Mouse (Mus musculus) midbrain, embryonic 10.5 days (tissue): ENCODE measurements around the gene Shld2. TPM values are rescaled to one million over a fixed set of nuclear protein-coding genes. Genes with fewer than 3 reads are reported as not detected.
A peak's percentile ranks its signal among the peaks of the same experiment; 100 is the strongest.

Experiments used
- DNase-seq: peaks from one replicate; pipeline ENCODE4 v3.0.0-alpha.2; 2017; ENCODE audit warnings: low spot score
- H3K27ac ChIP-seq: fragments of 300-500 bp; sonication (generic); replicated peaks from 2 replicates; pipeline ENCODE4 v1.5.1; 2016; ENCODE audit warnings: mild to moderate bottlenecking
- H3K27me3 ChIP-seq: fragments of 300-500 bp; sonication (generic); 2 replicates; pipeline ENCODE4 v1.6.1; 2016; ENCODE audit warnings: low read depth, mild to moderate bottlenecking; ENCODE audit not compliant: poor library complexity, severe bottlenecking
- H3K36me3 ChIP-seq: fragments of 300-500 bp; sonication (generic); 2 replicates; pipeline ENCODE4 v1.6.1; 2016; ENCODE audit warnings: mild to moderate bottlenecking, moderate library complexity
- H3K4me1 ChIP-seq: fragments of 300-500 bp; sonication (generic); 2 replicates; pipeline ENCODE4 v1.6.1; 2016
- H3K4me3 ChIP-seq: fragments of 300-500 bp; sonication (generic); 2 replicates; pipeline ENCODE4 v1.5.1; 2016; ENCODE audit warnings: mild to moderate bottlenecking, moderate library complexity
- H3K9me3 ChIP-seq: fragments of 300-500 bp; sonication (generic); replicated peaks from 2 replicates; pipeline ENCODE4 v1.6.1; 2016; ENCODE audit warnings: mild to moderate bottlenecking
- WGBS: fragments of 180-500 bp; shearing (Covaris S2); methylation state at CpG from one replicate; pipeline ENCODE4 v1.1.7; 2016; 5-methylcytosine and 5-hydroxymethylcytosine counted together
- polyA plus RNA-seq: library from polyadenylated mRNA; unstranded; fragments of >200 nt; fragmentation: Nextera tagmentation; extraction: Ambion mirVana; gene quantifications from 2 replicates; pipeline ENCODE4 v1.2.1, GENCODE M21; 2016

Shld2 gene
- 6.6 and 7.1 TPM in 2 replicates for polyA plus RNA-seq

DNA sequence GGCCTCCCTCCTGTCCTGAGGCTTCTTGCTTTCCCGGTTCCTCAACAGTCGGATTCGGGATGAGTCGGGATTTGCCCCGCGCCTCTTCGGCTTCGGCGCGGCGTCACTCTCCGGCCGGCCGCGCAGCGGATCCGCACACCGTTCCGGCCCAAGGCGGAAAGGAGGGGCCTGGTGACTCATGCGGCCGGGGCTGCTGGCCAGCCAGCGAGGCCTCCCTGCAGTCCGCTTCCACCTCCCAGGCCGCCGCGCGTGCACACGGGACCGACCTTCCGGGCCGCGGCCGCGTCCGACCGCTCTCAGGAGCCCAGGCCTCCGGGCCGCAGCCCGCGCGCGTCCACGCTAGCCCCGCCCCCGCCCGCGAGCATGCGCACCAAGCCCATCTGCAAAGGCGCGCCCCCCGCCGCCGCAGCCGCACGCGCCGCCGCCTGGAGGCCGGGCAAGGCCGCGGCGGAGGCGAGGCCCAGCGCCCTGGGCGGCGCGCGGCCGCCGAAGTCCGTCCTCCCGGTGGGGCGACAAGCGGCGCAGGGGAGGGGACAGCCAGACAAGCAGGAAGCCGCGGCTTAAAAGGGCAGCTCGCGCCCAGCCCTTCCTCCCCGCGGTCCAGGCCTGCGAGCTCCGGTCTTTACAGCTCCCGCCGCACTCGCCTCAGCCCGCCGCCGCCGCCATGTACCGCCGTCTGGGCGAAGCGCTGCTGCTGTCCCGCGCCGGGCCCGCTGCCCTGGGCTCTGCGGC lies at the start of gene Shld2, which contains the start of gene Glud1:
TSS of gene Shld2 (minus strand) at position 260 of the 732 bp plus-strand sequence.
TSS of gene Glud1 (plus strand) at position 494 of the 732 bp plus-strand sequence.
- under 1% methylated on average over 98 of the region's 100 CpGs for WGBS

DNA sequence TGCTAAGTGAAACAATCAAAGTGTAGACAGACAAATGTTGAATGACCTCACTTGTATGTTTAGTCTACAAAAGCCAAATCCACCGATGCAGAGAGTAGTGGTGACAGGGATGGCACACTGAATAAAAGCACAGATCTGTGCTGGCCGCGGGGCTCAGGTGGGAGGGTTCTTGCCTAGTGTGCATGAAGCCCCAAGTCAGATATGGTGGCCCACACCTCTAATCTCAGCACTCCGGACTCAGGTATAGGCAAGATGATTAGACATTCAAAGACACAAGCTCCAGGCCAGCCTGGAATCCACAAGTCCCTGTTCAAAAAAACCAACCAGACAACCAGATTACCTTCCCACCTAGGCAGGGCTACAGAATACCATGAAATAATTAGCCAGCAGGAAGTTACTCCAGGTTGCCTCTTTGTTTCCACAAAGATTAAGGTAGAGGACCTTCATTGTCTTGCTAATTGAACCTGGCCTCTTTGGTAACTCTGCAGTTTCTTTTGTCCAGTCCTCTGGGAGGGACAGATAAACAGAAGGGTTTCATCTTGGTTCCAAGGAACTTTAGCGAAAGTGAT lies 49.5 kb upstream of the Shld2 start:
- H3K4me1 ChIP-seq: peaks cover 22% of the 10 kb centered on the region
- no peaks in the 10 kb centered on the region for H3K36me3 ChIP-seq
- H3K9me3 ChIP-seq: no peaks in the 10 kb centered on the region
- 39% methylated on average over 5 of the region's 5 CpGs for WGBS
- DNase-seq: no peak
- no peak overlapping the region for H3K27ac ChIP-seq
- H3K27me3 ChIP-seq: peaks cover 15% of the 10 kb centered on the region
- no peak overlapping the region for H3K4me3 ChIP-seq

More for the DNA sequence above, at the start of gene Shld2, which contains the start of gene Glud1:
- H3K4me1 ChIP-seq: peaks cover 37% of the 10 kb centered on the region
- H3K9me3 ChIP-seq: no peaks in the 10 kb centered on the region
- H3K36me3 ChIP-seq: peaks cover 4% of the 10 kb centered on the region
- peak; percentile 96 for DNase-seq
- peak within 1 kb of the TSS; percentile 99 for H3K27ac ChIP-seq
- no peaks in the 10 kb centered on the region for H3K27me3 ChIP-seq
- peak within 1 kb of the TSS; percentile 95 for H3K4me3 ChIP-seq

DNA sequence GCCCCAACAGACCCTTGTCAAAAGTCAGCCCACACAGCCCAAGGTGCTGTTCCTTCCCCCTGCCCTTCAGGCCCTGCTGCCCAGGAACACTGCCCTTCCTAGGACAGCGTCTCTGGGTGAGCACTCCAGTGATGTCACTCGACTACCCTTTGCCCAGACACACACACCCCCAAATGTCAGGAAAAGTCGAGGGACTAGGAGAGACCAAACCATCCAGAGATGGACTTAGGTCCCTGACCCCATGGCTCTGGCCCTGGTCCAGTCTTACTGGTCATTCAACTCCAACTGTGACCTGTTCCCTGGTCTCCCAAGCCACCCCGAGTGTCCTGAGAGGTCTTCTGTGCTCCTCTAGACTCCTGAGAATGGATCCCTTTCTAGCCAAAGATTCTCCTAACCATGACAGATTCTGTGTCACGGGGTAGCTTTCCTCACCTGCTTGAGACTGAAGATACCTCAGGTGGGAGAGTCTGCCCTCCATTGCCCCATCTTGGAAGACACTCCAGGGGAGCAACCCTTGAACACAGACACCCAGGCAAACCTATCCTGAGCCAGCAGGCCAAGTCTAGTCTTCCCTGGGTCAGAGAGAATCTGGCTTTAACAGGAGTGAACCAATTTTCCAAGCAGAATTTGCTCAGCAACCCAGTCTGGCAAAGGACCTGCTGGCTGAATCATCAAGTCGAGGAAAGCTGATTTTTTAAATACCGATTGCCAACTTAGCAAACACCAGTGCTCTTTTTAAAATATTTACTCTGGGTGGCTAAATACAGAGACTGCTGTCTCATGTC lies 47.6 kb upstream of the Shld2 start:
- Histone ChIP-seq H3K9me3 (no peaks in the 10 kb centered on the region), H3K27me3 (peaks cover 8% of the 10 kb centered on the region), H3K36me3 (no peaks in the 10 kb centered on the region), H3K4me3 (no peak overlapping the region), H3K27ac (no peak overlapping the region), H3K4me1 (peaks cover 11% of the 10 kb centered on the region)
- 85% methylated on average over 7 of the region's 7 CpGs for WGBS
- DNase-seq: no peak

DNA sequence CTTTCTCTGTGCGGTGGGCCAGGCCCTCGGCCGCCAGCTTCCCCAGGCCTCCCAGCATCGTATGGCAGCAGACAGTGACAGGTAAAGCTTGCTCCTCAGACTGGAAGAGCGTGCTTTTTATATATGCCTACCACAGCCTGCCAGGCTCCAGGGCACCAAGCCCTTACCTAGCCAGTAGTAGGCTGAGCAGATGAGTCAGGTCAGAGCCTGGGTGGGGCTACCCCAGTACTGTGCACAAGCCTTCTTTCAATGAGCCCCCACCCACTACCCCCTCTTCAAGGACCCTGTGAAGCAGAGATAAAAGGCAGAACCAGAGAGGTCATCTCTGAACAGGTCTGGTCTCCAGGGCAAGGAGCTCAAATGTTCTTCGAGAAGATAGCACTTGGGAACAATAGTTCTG lies 45.0 kb upstream of the Shld2 start, which contains the start of gene Fam25c:
TSS of gene Fam25c (minus strand) at position 133 of the 400 bp plus-strand sequence.
- H3K9me3 ChIP-seq: no peaks in the 10 kb centered on the region
- no peak within 1 kb of the TSS for H3K4me3 ChIP-seq
- DNase-seq: no peak
- no peaks in the 10 kb centered on the region for H3K27me3 ChIP-seq
- H3K36me3 ChIP-seq: no peaks in the 10 kb centered on the region
- H3K27ac ChIP-seq: no peak within 1 kb of the TSS
- 81% methylated on average over 6 of the region's 6 CpGs for WGBS
- peaks cover 16% of the 10 kb centered on the region for H3K4me1 ChIP-seq

DNA sequence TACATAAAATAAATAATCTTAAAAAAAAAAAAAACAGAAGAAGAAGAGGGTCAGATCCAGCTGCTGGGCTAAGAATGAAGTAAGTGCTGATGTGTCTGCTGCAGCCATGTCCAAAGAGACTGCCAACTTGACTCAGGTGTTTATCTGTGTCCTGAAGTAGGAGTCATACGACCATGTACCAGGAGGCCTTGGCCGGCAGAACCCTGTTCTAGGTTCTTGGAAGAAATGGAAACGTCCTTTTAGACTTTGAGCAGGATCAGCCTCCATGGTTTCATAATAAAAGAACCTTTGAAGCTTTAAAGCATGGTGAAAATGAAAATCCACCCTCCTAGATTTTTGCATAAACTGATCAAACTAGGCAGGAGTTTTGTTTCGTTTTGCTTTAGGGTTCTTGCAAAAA lies 44.2 kb upstream of the Shld2 start:
- no peak for DNase-seq
- no peaks in the 10 kb centered on the region for H3K27me3 ChIP-seq
- no peak overlapping the region for H3K27ac ChIP-seq
- H3K4me3 ChIP-seq: no peak overlapping the region
- H3K4me1 ChIP-seq: peaks cover 16% of the 10 kb centered on the region
- no peaks in the 10 kb centered on the region for H3K9me3 ChIP-seq
- 89% methylated on average over 4 of the region's 4 CpGs for WGBS
- H3K36me3 ChIP-seq: no peaks in the 10 kb centered on the region

DNA sequence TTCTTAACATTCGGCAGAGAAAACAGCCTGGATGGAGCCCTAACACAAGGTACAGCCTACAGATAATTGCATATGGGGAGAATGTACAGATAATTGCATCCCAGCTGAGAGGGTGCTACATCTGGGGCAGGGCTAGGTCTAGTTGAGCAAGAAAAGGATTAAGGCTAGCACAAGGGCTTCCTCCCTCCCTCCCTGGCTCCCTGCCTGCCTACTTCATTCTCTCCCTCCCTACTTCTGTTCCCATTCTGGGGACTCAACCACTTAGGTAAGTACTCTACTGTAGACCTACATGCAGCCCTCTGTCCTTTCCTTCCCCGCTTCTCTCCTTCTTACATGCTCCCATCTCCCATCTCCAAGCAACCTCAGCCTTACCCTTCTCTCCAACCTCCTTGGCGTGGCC lies 43.0 kb upstream of the Shld2 start:
- H3K36me3 ChIP-seq: no peaks in the 10 kb centered on the region
- no peak overlapping the region for H3K4me3 ChIP-seq
- H3K27me3 ChIP-seq: no peaks in the 10 kb centered on the region
- no peak overlapping the region for H3K27ac ChIP-seq
- H3K4me1 ChIP-seq: peaks cover 9% of the 10 kb centered on the region
- H3K9me3 ChIP-seq: no peaks in the 10 kb centered on the region
- no peak for DNase-seq
- WGBS: 88% methylated on average over 3 of the region's 3 CpGs

DNA sequence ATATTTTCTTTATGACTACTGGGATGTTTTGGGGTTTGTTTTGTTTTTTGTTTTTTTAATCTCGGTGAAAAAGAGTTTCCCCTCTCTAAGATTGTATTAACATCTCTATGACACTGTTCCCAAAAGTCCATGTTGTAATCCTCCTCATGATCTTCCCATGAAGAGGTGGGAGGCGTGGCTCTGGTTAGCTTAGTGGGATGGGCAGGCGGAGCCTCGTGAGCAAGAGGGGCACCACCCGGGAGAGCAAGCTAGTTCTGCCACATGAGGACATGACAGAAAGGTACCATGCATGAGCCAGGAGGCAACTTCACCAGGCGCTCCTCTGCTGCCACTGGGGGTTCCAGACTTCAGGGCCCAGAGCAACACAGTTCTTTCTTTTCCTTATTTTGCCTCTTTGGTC lies 42.2 kb upstream of the Shld2 start:
- Histone ChIP-seq H3K4me1 (peaks cover 9% of the 10 kb centered on the region), H3K4me3 (no peak overlapping the region), H3K27ac (no peak overlapping the region), H3K27me3 (no peaks in the 10 kb centered on the region), H3K9me3 (no peaks in the 10 kb centered on the region), H3K36me3 (no peaks in the 10 kb centered on the region)
- 79% methylated on average over 6 of the region's 6 CpGs for WGBS
- DNase-seq: no peak

DNA sequence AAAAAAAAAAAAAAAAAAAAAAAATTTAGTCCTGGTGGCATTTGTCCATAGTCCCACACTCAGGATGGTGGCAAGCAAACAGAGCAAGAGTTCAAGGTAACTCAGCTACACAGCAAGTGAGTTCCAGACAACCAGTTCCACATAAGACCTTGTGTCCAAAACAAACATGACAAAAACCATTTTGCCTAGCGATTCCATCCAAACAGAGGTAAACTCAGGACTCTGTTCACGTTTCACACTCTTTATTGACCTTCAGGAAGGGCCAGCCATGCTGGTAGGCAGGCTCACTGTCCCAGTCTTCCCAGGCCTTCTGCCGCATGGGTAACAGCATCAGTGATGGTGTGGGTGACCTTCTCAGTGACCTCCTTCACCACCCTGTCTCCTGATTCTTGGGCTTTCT lies 41.4 kb upstream of the Shld2 start:
- Histone ChIP-seq H3K4me3 (no peak overlapping the region), H3K36me3 (no peaks in the 10 kb centered on the region), H3K27me3 (no peaks in the 10 kb centered on the region), H3K9me3 (no peaks in the 10 kb centered on the region), H3K27ac (no peak overlapping the region), H3K4me1 (peaks cover 9% of the 10 kb centered on the region)
- DNase-seq: no peak
- WGBS: 75% methylated on average over 3 of the region's 3 CpGs

DNA sequence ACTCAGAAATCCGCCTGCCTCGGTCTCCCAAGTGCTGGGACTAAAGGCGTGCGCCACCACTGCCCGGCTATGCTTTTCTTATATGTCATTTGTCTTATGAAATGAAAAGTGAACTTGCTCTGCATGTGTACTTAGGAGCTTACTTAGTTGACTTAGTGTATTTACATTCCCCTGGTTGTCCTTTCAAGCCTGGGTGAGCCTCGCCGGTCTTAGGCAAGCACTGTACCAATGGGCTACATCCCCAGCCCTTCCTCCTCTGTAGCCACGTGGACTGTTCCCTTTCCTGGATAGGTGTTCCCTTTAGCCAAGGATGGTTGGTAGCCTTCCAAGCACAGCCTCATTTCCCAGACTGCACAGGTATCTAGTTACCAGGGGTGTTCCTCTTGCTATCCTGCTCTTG lies 38.7 kb upstream of the Shld2 start:
- WGBS: 81% methylated on average over 8 of the region's 8 CpGs
- no peak for DNase-seq
- Histone ChIP-seq H3K27me3 (no peaks in the 10 kb centered on the region), H3K36me3 (peaks cover 5% of the 10 kb centered on the region), H3K4me3 (no peak overlapping the region), H3K4me1 (peaks cover 5% of the 10 kb centered on the region), H3K9me3 (no peaks in the 10 kb centered on the region), H3K27ac (no peak overlapping the region)

DNA sequence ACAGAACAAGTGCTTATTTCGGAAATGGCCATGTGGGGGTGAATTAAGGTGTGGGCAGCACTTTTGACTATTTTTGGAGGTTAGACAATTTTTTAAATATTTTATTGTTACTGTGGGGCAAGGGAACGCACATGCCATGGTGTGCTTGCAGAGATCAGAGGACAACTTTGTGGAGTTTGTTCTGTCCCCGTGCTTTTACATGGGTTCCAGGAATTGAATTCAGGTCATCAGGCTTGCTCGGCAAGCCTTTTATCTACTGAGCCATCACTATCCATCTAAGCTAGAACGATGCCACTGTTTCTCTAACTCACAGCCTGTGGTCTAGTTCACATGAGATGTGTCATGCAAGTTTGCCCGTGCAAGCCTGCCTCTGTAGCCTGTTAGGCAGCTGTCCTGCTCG lies 38.0 kb upstream of the Shld2 start:
- peaks cover 11% of the 10 kb centered on the region for H3K36me3 ChIP-seq
- no peaks in the 10 kb centered on the region for H3K27me3 ChIP-seq
- WGBS: 87% methylated on average over 7 of the region's 7 CpGs
- H3K27ac ChIP-seq: no peak overlapping the region
- no peak for DNase-seq
- no peak overlapping the region for H3K4me3 ChIP-seq
- H3K9me3 ChIP-seq: no peaks in the 10 kb centered on the region
- H3K4me1 ChIP-seq: peaks cover 5% of the 10 kb centered on the region

DNA sequence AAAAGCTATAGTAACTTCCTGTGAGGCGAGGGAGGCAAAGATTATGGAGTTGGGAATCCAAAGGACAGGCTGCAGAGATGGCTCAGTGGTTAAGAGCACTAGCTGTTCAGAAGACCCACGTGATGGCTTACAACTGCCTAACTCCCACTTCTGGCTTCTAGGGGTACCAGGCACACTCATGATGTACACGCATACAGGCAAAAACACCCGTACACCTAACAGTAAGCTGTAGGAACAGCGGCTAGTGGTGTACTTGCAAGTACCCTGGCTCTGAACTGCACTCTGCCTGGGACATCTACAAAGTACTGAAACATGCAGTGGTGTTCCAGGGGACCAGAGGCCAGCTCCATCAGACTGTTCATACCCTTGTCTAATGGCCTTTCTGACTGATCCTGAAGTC lies 36.8 kb upstream of the Shld2 start:
- H3K9me3 ChIP-seq: no peaks in the 10 kb centered on the region
- H3K4me3 ChIP-seq: no peak overlapping the region
- H3K36me3 ChIP-seq: peaks cover 23% of the 10 kb centered on the region
- whole genome bisulfite sequencing: 97% methylated on average over 5 of the region's 5 CpGs
- H3K4me1 ChIP-seq: peaks cover 5% of the 10 kb centered on the region
- no peaks in the 10 kb centered on the region for H3K27me3 ChIP-seq
- DNase-seq: no peak
- H3K27ac ChIP-seq: no peak overlapping the region

DNA sequence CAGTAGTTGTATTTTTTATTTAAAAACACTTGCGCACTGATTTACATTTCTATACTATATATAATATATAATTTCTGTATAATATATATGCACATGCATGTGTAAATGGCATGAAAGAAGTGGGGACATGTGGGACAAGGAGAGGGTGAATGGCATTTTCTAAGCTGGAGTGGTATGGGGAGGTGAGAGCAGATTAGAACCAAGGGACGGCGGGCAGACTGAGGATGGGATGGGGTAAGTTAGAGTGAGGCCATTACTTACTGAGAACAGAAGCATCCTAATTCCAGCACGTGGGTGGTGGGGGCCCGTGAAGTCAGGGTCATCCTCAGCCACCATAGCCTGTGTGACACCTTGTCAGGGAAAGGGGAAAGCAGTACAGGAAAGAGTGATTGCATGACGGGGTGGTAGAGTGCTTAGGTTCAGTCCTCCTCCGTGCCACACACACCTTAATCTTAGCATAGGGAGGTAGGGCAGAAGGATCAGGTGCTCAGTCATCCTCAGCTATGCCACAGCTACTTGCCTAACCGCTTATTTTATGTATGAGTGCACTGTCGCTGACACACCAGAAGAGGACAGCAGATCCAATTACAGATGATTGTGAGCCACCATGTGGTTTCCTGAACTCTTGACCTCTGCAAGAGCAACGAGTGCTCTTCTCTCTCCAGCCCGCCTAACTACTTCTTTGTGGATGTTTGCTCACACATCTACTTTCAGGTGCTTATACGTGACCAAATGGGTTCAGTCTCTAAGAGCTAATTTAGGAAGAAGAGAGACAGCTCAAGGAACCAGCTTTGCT lies 35.7 kb upstream of the Shld2 start:
- 71% methylated on average over 12 of the region's 12 CpGs for WGBS
- peaks cover 34% of the 10 kb centered on the region for H3K36me3 ChIP-seq
- DNase-seq: no peak
- H3K27me3 ChIP-seq: no peaks in the 10 kb centered on the region
- H3K4me3 ChIP-seq: no peak overlapping the region
- no peak overlapping the region for H3K27ac ChIP-seq
- no peaks in the 10 kb centered on the region for H3K9me3 ChIP-seq
- no peaks in the 10 kb centered on the region for H3K4me1 ChIP-seq
